Mouse (Mus musculus) C2C12 (cell line): ENCODE measurements around the gene Scap. TPM values are rescaled to one million over a fixed set of nuclear protein-coding genes. Genes with fewer than 3 reads are reported as not detected.

Source experiments
- H3K27me3 ChIP-seq: one replicate; pipeline ENCODE4 v1.6.1; 2011; ENCODE audit not compliant: control insufficient read depth, insufficient read depth, insufficient read length
- H3K36me3 ChIP-seq: one replicate; pipeline ENCODE4 v1.6.1; 2011; ENCODE audit not compliant: control insufficient read depth, insufficient read depth
- H3K4me3 ChIP-seq: one replicate; pipeline ENCODE4 v1.5.1; 2011; ENCODE audit warnings: mild to moderate bottlenecking, control low read depth; ENCODE audit not compliant: poor library complexity, insufficient read depth, severe bottlenecking
- H3K79me2 ChIP-seq: one replicate; pipeline ENCODE4 v1.6.1; 2011; ENCODE audit not compliant: control insufficient read depth, insufficient read depth
- H3K79me3 ChIP-seq: one replicate; pipeline ENCODE4 v1.6.1; 2011; ENCODE audit warnings: low read depth, control low read depth
- H3ac ChIP-seq: one replicate; pipeline ENCODE3; 2011; ENCODE audit warnings: low read depth; ENCODE audit not compliant: control insufficient read depth, insufficient read length
- CEBPB ChIP-seq: IDR thresholded peaks from one replicate; pipeline ENCODE4 v1.6.1; 2011; ENCODE audit warnings: low read depth, mild to moderate bottlenecking, control low read depth, moderate library complexity
- CTCF ChIP-seq: IDR thresholded peaks from one replicate; pipeline ENCODE4 v1.5.1; 2011; ENCODE audit not compliant: control insufficient read depth, insufficient read depth, insufficient read length
- FOSL1 ChIP-seq: IDR thresholded peaks from one replicate; pipeline ENCODE4 v1.8.0; 2011; ENCODE audit warnings: mild to moderate bottlenecking, low read length; ENCODE audit not compliant: poor library complexity, insufficient read depth, severe bottlenecking
- MAX ChIP-seq: IDR thresholded peaks from one replicate; pipeline ENCODE4 v1.6.1; 2011; ENCODE audit warnings: mild to moderate bottlenecking, control low read depth
- MYOD1 ChIP-seq: IDR thresholded peaks from one replicate; pipeline ENCODE4 v1.6.1; 2011; ENCODE audit warnings: low read depth; ENCODE audit not compliant: control insufficient read depth, insufficient read length
- MYOG ChIP-seq: IDR thresholded peaks from one replicate; pipeline ENCODE4 v1.6.1; 2011; ENCODE audit not compliant: control insufficient read depth, insufficient read length; ENCODE audit errors: extremely low read depth
- USF1 ChIP-seq: IDR thresholded peaks from one replicate; pipeline ENCODE4 v1.6.1; 2011; ENCODE audit warnings: low read depth, mild to moderate bottlenecking, control low read depth, moderate library complexity
- polyA plus RNA-seq: library from polyadenylated mRNA; unstranded; fragments of >200 nt; fragmentation: generic; extraction: Trizol; gene quantifications from one replicate; pipeline ENCODE4 v1.2.1, GENCODE M21; 2012; ENCODE audit warnings: missing spikeins

Scap gene
- polyA plus RNA-seq, 1 experiment, result 57.4 TPM

DNA sequence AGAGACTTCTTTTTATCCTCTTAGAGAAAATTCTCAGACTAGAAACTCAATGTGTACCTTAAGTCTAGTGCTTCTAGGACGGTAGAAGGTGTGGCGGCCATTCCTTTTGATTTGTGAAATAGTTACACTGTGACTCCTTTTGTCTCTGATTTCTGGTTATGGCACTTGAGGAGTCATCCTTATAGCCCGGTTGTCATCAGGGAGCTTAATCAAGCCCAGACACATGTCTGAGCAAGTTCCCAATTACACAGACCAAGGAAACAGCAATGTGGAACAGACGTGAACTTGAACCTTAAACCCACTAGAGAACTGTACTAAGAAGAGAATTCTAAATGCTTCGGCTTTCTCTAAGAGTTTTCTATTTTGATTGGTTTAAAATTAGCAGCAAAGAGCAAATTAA is 17.1 kb downstream of the Scap start:
- H3K79me3 ChIP-seq, result peaks cover 4% of the 10 kb centered on the region
- H3K4me3 ChIP-seq, result no peak overlapping the region
- H3K36me3 ChIP-seq, result no peaks in the 10 kb centered on the region
- TF ChIP-seq FOSL1 (no peak), USF1 (no peak), MYOD1 (no peak), CTCF (no peak)
- H3ac ChIP-seq, result no peak overlapping the region
- H3K27me3 ChIP-seq, result no peaks in the 10 kb centered on the region
- H3K79me2 ChIP-seq, result peaks cover 53% of the 10 kb centered on the region

DNA sequence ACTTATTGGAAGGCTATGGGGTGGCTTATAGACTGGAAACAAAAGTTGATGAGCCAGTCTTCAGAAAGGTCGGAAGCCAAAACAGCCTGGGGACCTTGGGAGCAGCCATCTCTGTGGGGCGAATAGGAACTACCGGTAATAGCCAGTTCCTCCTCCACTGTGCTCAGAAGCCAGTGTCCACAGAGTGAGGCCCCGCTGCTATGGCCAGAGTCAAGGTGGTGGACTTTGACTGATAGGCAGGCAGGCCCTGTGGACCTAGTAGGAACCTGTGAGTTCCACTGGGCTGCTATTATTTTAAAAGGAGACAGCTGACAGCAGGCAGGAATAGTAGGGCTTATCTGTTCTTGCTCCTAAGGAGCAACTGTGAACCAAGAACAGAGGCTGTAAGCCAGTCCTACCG is 17.5 kb downstream of the Scap start:
- no peak for TF ChIP-seq FOSL1
- no peak for TF ChIP-seq MAX
- TF ChIP-seq MYOD1, result no peak
- no peak for TF ChIP-seq CEBPB
- no peak for TF ChIP-seq USF1
- no peak for TF ChIP-seq CTCF
- TF ChIP-seq MYOG, result no peak
- Histone ChIP-seq H3K27me3 (no peaks in the 10 kb centered on the region), H3K79me3 (peaks cover 4% of the 10 kb centered on the region), H3K4me3 (no peak overlapping the region), H3ac (no peak overlapping the region), H3K36me3 (no peaks in the 10 kb centered on the region), H3K79me2 (peaks cover 48% of the 10 kb centered on the region)

DNA sequence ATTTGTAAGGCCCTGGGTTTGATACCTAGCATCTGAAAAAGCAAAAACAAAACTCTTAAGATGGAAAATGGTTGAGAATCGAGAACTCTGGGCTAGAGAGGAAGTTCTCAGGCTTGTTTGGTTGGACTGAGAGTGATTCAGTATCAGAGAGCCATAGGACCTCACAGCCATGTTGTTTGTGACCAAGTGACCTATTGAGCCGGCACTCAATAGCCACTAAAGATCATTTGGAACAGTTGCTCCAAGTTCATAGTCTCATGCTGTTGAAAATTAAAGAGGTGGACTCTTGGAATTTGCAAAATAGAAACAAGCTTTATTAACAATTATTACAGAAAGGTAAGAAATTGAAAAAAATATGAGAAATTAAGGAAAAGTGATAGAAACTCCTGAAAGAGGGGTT is 18.3 kb downstream of the Scap start:
- H3K79me3 ChIP-seq, result peaks cover 4% of the 10 kb centered on the region
- H3K79me2 ChIP-seq, result peaks cover 46% of the 10 kb centered on the region
- no peaks in the 10 kb centered on the region for H3K36me3 ChIP-seq
- H3K27me3 ChIP-seq, result no peaks in the 10 kb centered on the region
- no peak for TF ChIP-seq MYOD1
- TF ChIP-seq CEBPB, result no peak
- no peak for TF ChIP-seq USF1
- no peak for TF ChIP-seq CTCF
- no peak for TF ChIP-seq FOSL1
- no peak overlapping the region for H3K4me3 ChIP-seq
- no peak overlapping the region for H3ac ChIP-seq

DNA sequence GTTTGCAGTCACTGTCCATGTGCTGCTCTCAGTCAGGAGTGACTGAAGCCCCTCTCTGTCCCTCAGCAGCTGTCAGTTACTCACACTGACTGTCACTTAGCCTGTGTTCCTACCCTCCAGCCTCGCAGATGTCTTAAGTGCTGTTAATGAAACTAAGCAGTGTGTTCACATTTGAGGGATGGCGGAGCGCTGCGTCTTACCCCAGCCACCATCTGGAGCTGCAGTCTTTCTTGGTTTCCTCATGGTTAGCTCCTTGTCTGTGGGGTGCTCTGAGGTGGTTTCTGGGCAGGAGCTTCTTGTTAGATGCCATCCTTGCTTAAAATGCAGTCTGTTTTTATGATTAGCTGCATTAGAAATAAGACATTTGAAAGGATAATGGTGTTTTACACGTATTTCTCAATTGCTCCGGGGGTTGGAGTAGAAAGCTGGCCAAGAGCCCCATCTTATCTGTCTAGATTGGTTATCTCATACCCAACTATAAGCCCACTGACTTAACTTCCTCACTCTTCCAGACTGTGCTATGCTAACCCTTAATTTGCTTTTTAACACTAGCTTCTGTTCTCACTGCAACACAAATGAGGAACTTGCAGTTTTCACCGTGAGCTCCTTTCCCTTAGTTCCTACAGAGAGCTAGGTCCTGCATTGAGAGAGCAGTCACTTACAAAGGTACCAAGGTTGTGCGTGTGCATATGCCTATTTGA is 19.0 kb downstream of the Scap start:
- no peaks in the 10 kb centered on the region for H3K27me3 ChIP-seq
- H3K36me3 ChIP-seq, result no peaks in the 10 kb centered on the region
- H3K79me3 ChIP-seq, result peaks cover 4% of the 10 kb centered on the region
- no peak overlapping the region for H3K4me3 ChIP-seq
- H3ac ChIP-seq, result no peak overlapping the region
- TF ChIP-seq MYOG (no peak), USF1 (no peak), FOSL1 (no peak), CTCF (no peak)
- H3K79me2 ChIP-seq, result peaks cover 39% of the 10 kb centered on the region

DNA sequence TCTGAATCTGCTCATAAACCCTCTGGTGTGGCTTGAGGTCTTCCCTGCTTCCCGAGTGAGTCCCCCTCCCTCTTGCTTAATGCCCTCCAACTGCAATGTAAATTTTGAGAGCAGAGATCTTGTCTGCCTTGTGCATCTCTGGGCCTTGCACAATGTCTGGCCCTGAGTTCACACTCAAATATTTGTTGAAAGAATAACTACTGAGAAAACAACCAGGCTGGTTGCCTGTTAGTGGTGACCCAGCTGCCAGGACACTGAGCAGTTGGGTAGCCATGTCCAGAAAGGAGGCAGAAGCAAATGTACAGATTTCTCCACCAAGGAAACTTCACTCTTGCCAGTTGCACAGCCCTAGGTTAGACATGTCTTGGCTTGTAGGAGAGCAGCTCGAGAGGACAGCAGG is 25.3 kb downstream of the Scap start:
- Histone ChIP-seq H3K36me3 (peaks cover 7% of the 10 kb centered on the region), H3K79me2 (no peaks in the 10 kb centered on the region), H3K4me3 (no peak overlapping the region), H3ac (no peak overlapping the region), H3K27me3 (no peaks in the 10 kb centered on the region), H3K79me3 (no peaks in the 10 kb centered on the region)
- TF ChIP-seq CTCF, result no peak
- TF ChIP-seq MYOD1, result no peak
- TF ChIP-seq CEBPB, result no peak
- TF ChIP-seq FOSL1, result no peak
- TF ChIP-seq MAX, result no peak
- no peak for TF ChIP-seq USF1
- TF ChIP-seq MYOG, result no peak

DNA sequence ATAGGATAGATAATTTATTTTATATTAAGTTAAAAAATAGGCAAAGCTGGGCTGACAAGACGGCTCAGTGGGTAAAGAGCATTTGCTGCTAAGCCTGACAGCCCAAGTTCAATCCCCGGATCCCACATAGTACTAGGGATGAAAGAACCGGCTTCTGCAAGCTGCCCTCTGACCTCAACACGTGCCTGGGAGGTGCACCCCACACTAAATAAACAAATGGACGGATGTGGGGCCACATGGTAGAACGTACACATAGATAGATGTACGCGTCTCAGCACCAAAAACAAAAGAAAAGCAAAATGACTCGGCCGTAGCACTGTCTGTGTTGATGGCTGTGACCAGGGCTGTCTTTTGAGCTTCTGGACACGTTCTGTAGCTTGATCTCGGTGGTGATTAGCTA is 28.2 kb downstream of the Scap start:
- Histone ChIP-seq H3K27me3 (no peaks in the 10 kb centered on the region), H3K36me3 (peaks cover 7% of the 10 kb centered on the region), H3K4me3 (no peak overlapping the region), H3K79me3 (no peaks in the 10 kb centered on the region), H3ac (no peak overlapping the region), H3K79me2 (no peaks in the 10 kb centered on the region)
- TF ChIP-seq MAX, result no peak
- TF ChIP-seq CTCF, result no peak
- TF ChIP-seq CEBPB, result no peak
- no peak for TF ChIP-seq MYOD1
- no peak for TF ChIP-seq USF1
- no peak for TF ChIP-seq MYOG
- no peak for TF ChIP-seq FOSL1
